Mouse (Mus musculus) lung, embryonic 14.5 days (tissue): Measurements from ENCODE around the gene Fkbp14. TPM values are rescaled to one million over a fixed set of nuclear protein-coding genes. Genes with fewer than 3 reads are reported as not detected.

Source experiments
- ATAC-seq: fragments of 200-750 bp; cut with Nextera tagmentation; 2 replicates; pipeline ENCODE4 v1.8.0; 2017; ENCODE audit warnings: mild to moderate bottlenecking, moderate TSS enrichment, moderate library complexity; ENCODE audit not compliant: insufficient read depth
- DNase-seq: peaks from one replicate; pipeline ENCODE4 v3.0.0-alpha.2; 2015
- H3K27ac ChIP-seq: fragments of 300-500 bp; sonication (generic); 2 replicates; pipeline ENCODE4 v1.5.1; 2014; ENCODE audit warnings: low read depth, mild to moderate bottlenecking, moderate library complexity
- H3K27me3 ChIP-seq: fragments of 300-500 bp; sonication (generic); 2 replicates; pipeline ENCODE4 v1.6.1; 2014; ENCODE audit warnings: low read length, control low read depth; ENCODE audit not compliant: insufficient read depth
- H3K36me3 ChIP-seq: fragments of 300-500 bp; sonication (generic); 2 replicates; pipeline ENCODE4 v1.6.1; 2014; ENCODE audit warnings: control low read depth; ENCODE audit not compliant: insufficient read depth
- H3K4me1 ChIP-seq: fragments of 300-500 bp; sonication (generic); 2 replicates; pipeline ENCODE4 v1.6.1; 2014; ENCODE audit warnings: antibody characterized with exemption, control low read depth; ENCODE audit not compliant: insufficient read depth
- H3K4me2 ChIP-seq: fragments of 300-500 bp; sonication (generic); 2 replicates; pipeline ENCODE4 v1.6.1; 2014; ENCODE audit warnings: mild to moderate bottlenecking
- H3K4me3 ChIP-seq: fragments of 300-500 bp; sonication (generic); 2 replicates; pipeline ENCODE4 v1.5.1; 2014; ENCODE audit warnings: low read depth, low read length
- H3K9ac ChIP-seq: fragments of 300-500 bp; sonication (generic); 2 replicates; pipeline ENCODE4 v1.6.1; 2014
- H3K9me3 ChIP-seq: fragments of 300-500 bp; sonication (generic); 2 replicates; pipeline ENCODE4 v1.6.1; 2016; ENCODE audit warnings: low read depth, low read length, control low read depth
- CTCF ChIP-seq: IDR thresholded peaks from 2 replicates; pipeline ENCODE4 v1.5.1; 2016; ENCODE audit warnings: antibody characterized with exemption, low read depth
- WGBS: fragments of 180-500 bp; shearing (Covaris S2); extraction: QIAGEN DNeasy Blood & Tissue Kit; methylation state at CpG from one replicate; pipeline ENCODE4 v1.1.7; 2014; 5-methylcytosine and 5-hydroxymethylcytosine counted together
- polyA plus RNA-seq: library from polyadenylated mRNA; unstranded; fragments of >200 nt; fragmentation: Nextera tagmentation; extraction: Ambion mirVana; gene quantifications from 2 replicates; pipeline ENCODE4 v1.2.1, GENCODE M21; 2014

Fkbp14 gene
- polyA plus RNA-seq, 1 experiment from 2014 or later, result 21.5 TPM

DNA sequence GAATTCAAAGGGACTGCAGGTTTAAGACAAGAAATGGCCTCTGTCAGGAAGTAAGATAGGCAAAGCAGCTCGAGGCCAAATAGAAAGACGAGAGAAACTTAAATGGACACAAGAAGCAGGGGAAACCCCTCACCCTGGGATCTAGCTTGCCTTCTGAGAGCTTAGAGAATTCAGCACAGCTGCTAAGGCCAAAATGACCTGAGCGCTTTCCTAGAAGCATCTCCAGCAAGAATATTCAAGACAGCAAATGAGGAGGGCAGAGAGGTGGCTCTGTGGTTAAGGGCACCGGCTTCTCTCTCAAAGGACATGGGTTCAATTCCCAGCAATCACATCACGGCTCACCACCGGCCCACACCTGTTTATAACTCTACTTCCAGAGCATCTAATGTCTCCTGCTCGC lies 60.1 kb downstream of the Fkbp14 start:
- Histone ChIP-seq H3K4me2 (no peak overlapping the region), H3K27ac (no peak overlapping the region), H3K27me3 (no peaks in the 10 kb centered on the region), H3K9me3 (no peaks in the 10 kb centered on the region), H3K4me3 (no peak overlapping the region), H3K36me3 (no peaks in the 10 kb centered on the region), H3K4me1 (no peaks in the 10 kb centered on the region), H3K9ac (no peak overlapping the region)
- no peak for TF ChIP-seq CTCF
- DNase-seq, result no peak
- no peak for ATAC-seq
- WGBS, result 74% methylated on average over 7 of the region's 7 CpGs

DNA sequence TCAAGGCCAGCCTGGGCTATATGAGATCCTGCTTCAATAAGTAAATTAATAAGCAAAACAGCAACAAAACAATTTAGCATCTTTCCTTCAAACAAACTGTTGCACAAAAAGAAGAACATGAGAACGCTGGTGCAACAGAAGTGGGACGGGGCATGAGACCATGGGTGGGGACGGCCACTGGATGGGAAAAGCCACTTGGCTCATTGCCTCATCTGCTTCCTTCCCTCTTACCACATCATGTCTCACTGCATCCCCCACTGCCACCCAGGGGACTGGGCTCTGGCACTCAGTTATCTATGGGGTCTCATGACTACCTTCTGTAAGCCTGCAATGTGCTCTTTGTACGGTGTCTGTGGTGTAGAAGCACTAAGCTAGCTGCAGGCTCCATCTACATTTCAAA lies 61.6 kb downstream of the Fkbp14 start:
- no peaks in the 10 kb centered on the region for H3K36me3 ChIP-seq
- no peak overlapping the region for H3K4me2 ChIP-seq
- DNase-seq, result no peak
- no peaks in the 10 kb centered on the region for H3K27me3 ChIP-seq
- no peak for ATAC-seq
- no peaks in the 10 kb centered on the region for H3K9me3 ChIP-seq
- no peak overlapping the region for H3K9ac ChIP-seq
- no peak overlapping the region for H3K4me3 ChIP-seq
- WGBS, result 85% methylated on average over 4 of the region's 4 CpGs
- no peak overlapping the region for H3K27ac ChIP-seq
- H3K4me1 ChIP-seq, result no peaks in the 10 kb centered on the region
- TF ChIP-seq CTCF, result no peak

DNA sequence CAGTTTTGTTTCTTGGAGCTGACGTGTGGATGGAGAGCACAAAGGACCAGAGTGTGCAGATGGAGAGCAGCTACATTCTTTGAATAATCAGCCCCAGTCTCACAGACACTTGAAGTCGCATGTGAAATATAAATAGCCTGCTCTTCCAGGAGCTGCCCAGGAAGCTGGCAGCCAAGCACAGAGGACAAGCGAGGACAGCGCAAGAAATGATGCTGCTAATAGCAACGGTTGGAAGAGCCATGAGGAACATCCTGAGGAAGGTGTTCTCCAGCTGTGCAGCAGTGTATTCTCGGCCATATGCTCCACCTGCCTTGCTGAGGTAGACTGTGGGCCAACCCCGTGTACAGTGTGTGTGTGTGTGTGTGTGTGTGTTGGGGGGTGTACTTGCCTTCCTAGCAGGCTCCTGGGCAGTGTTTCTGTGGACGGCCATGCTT lies 66.0 kb downstream of the Fkbp14 start:
- no peak overlapping the region for H3K27ac ChIP-seq
- peak; percentile 43 for DNase-seq
- no peak for TF ChIP-seq CTCF
- H3K4me1 ChIP-seq, result no peaks in the 10 kb centered on the region
- H3K27me3 ChIP-seq, result no peaks in the 10 kb centered on the region
- no peak overlapping the region for H3K4me2 ChIP-seq
- 0 out of 2 replicates have a peak, but pooled peaks have one; percentile 28 for ATAC-seq
- H3K9ac ChIP-seq, result no peak overlapping the region
- 35% methylated on average over 8 of the region's 8 CpGs for WGBS
- no peak overlapping the region for H3K4me3 ChIP-seq
- no peaks in the 10 kb centered on the region for H3K36me3 ChIP-seq
- H3K9me3 ChIP-seq, result no peaks in the 10 kb centered on the region

DNA sequence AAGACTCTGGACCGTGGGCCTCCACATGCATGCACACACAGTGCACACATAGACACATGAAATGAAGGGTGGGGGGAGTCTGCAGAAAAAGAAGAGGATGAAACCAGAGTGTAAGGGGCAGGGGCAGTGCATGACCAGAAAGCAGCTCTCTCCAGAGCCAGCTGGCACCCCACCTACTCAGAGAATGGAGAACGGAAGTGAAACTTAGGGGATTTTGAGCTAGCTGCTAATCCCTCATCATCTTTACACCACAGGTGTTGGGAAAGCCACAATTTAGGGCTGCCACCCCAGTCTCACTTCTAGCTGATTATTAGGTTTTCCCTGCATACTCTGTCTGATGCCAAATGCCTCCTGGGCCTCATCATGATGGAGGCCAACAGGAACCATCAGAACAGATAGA lies 66.9 kb downstream of the Fkbp14 start:
- H3K27me3 ChIP-seq, result no peaks in the 10 kb centered on the region
- WGBS, result 77% methylated on average over 2 of the region's 2 CpGs
- H3K9me3 ChIP-seq, result no peaks in the 10 kb centered on the region

DNA sequence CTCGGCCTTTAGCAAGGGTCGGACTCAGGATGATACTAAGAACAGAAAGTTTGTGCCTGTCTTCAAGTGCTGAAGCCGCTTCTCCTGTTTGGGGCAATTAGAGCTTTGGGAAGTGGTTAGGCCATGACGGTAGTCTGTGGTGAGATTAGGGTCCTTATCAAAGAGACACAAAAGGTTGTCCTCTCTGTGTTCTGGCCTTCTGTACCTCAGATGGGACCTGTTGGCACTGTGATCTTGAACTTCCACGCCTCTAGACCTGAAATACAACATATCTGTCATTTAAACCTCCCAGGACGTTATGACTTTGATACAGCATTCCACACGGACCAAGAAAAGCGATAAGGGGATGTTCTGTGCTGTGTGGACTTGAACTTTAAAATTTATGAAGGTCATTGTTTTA lies 68.4 kb downstream of the Fkbp14 start:
- Histone ChIP-seq H3K27ac (no peak overlapping the region), H3K36me3 (no peaks in the 10 kb centered on the region), H3K27me3 (no peaks in the 10 kb centered on the region), H3K4me3 (no peak overlapping the region), H3K4me2 (no peak overlapping the region), H3K9ac (no peak overlapping the region), H3K4me1 (no peaks in the 10 kb centered on the region), H3K9me3 (no peaks in the 10 kb centered on the region)
- no peak for TF ChIP-seq CTCF
- no peak for ATAC-seq
- no peak for DNase-seq
- WGBS, result 82% methylated on average over 8 of the region's 8 CpGs

More for the DNA sequence above, 66.9 kb downstream of the Fkbp14 start:
- Histone ChIP-seq H3K4me1 (no peaks in the 10 kb centered on the region), H3K36me3 (no peaks in the 10 kb centered on the region), H3K4me2 (no peak overlapping the region), H3K4me3 (no peak overlapping the region), H3K9ac (no peak overlapping the region), H3K27ac (no peak overlapping the region)
- ATAC-seq (no peak), DNase-seq (no peak)
- no peak for TF ChIP-seq CTCF

Other genes starting within 250 kb of the Fkbp14 start
- 1.9 and 2.2 TPM in 2 replicates for gene Wipf3, start 167.7 kb downstream of the Fkbp14 start, polyA plus RNA-seq
- gene Scrn1, start 30.8 kb downstream of the Fkbp14 start, polyA plus RNA-seq, result 1.9 and 2.4 TPM in 2 replicates
- gene Plekha8, start 2.2 kb downstream of the Fkbp14 start, polyA plus RNA-seq, result 11.8 and 12.5 TPM in 2 replicates
- gene Mturn, start 84.3 kb upstream of the Fkbp14 start, polyA plus RNA-seq, result 3.1 and 4.7 TPM in 2 replicates
- gene Znrf2, start 219.6 kb upstream of the Fkbp14 start, polyA plus RNA-seq, result 3.2 and 3.9 TPM in 2 replicates